Mouse (Mus musculus) erythroblast, embryonic 14.5 days (primary cell): ENCODE measurements around the gene Uhrf1bp1. TPM values are rescaled to one million over a fixed set of nuclear protein-coding genes. Genes with fewer than 3 reads are reported as not detected.

Source experiments
- H3K27me3 ChIP-seq: 2 replicates; pipeline ENCODE4 v1.6.1; 2012; ENCODE audit warnings: inconsistent platforms; ENCODE audit not compliant: control insufficient read depth
- H3K36me3 ChIP-seq: 2 replicates; pipeline ENCODE4 v1.6.1; 2012; ENCODE audit warnings: mild to moderate bottlenecking, inconsistent platforms; ENCODE audit not compliant: control insufficient read depth
- H3K4me1 ChIP-seq: 2 replicates; pipeline ENCODE4 v1.6.1; 2012; ENCODE audit warnings: inconsistent platforms; ENCODE audit not compliant: control insufficient read depth
- H3K4me3 ChIP-seq: replicated peaks from 2 replicates; pipeline ENCODE3; 2012; ENCODE audit warnings: moderate library complexity, mild to moderate bottlenecking, inconsistent platforms
- H3K9me3 ChIP-seq: 2 replicates; pipeline ENCODE4 v1.6.1; 2012; ENCODE audit warnings: low read length, inconsistent platforms, mixed read lengths; ENCODE audit not compliant: control insufficient read depth
- GATA1 ChIP-seq: IDR thresholded peaks from 2 replicates; pipeline ENCODE4 v1.6.1; 2012; ENCODE audit warnings: low read length, inconsistent platforms, mixed read lengths
- TAL1 ChIP-seq: IDR thresholded peaks from 3 replicates; pipeline ENCODE4 v1.6.1; 2012; ENCODE audit warnings: low read length, inconsistent platforms, mixed read lengths
- polyA plus RNA-seq: library from polyadenylated mRNA; stranded (reverse); fragments of >175 nt; gene quantifications from 2 replicates; pipeline ENCODE4 v1.2.3, GENCODE M21; 2012

Uhrf1bp1 gene
- polyA plus RNA-seq, 1 experiment = 0.19 TPM

DNA sequence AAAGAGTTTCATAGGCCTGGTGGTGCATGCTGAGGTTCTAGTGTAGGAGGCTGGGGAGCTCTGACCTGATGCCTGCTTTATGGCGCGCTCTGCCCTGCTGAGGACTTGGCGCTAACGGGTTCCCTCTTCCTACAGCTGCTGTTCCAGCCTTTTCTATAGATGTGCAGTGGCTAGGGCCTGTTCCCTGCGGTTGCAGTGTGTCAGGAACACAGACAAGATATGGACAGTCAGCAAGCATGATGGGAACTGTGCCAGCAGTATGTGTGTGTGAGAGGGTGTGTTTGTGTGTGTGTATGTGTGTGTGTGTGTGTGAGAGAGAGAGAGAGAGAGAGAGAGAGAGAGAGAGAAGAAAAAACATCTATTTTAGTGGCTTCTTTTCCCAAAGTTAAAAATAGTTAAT lies 82.8 kb downstream of the Uhrf1bp1 start:
- Histone ChIP-seq H3K27me3 (no peaks in the 10 kb centered on the region), H3K36me3 (no peaks in the 10 kb centered on the region), H3K9me3 (no peaks in the 10 kb centered on the region), H3K4me3 (no peak overlapping the region), H3K4me1 (peaks cover 6% of the 10 kb centered on the region)
- TF ChIP-seq GATA1 (no peak), TAL1 (no peak)

DNA sequence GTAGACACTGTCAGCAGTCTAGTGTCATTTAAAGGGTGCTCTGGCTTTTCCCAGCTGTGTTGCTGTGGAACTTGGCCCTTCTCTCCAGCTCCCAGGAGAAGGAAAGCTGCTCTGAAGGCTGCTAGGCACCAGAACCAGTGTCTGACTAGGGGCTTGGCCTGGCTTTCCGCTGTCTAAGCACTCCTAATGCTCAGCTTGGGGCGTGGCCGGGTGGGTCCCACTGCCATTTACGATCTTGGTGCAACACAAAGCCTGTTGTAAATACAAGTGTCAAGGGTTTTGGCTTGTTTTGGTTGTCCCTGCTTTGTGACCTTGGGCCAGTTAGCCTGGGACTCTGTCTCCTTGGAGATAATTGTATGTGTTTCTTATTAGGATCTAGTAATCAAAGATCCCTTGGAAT lies 84.1 kb downstream of the Uhrf1bp1 start:
- Histone ChIP-seq H3K27me3 (no peaks in the 10 kb centered on the region), H3K9me3 (no peaks in the 10 kb centered on the region), H3K4me3 (no peak overlapping the region), H3K4me1 (peaks cover 6% of the 10 kb centered on the region), H3K36me3 (no peaks in the 10 kb centered on the region)
- TF ChIP-seq TAL1 = no peak
- TF ChIP-seq GATA1 = no peak

DNA sequence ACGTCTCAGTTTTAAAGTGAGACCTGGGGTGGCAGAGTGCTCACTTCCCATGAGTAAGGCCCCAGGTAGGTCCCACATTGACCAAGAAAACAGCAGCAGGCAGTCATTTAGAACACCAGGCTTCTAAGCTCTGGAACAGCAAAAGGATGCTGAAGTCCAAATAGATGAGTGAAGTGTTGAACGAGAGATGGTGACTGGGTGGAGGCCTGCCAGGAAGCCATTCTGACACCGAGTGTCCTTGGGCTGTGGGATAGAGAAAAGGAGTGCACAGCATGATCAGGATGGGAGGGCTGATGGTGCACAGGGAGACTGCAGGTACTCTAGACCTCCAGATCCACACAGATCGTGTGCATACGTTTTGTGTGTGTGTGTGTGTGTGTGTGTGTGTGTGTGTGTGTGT lies 84.9 kb downstream of the Uhrf1bp1 start:
- peaks cover 6% of the 10 kb centered on the region for H3K4me1 ChIP-seq

DNA sequence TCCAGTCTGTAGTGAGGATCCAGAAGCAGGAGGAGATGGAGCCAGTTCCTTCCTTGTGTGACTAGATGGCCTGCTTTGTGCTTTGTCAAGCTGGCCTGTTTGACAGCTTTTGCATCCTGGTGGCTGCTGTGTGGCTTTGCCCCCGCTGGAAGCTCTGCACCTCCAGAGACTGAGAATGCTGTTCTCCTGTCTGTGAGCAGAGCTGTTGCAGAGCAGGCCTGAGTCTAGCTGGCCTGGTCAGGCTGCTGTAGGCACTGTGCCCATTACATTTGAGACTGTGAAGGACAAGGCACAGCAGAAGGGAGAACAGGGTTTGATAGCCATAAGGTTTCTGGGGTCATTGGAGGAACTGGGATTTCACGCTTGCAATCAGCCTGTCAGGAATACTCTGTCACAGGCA lies 85.5 kb downstream of the Uhrf1bp1 start:
- Histone ChIP-seq H3K4me3 (no peak overlapping the region), H3K4me1 (peaks cover 6% of the 10 kb centered on the region), H3K27me3 (no peaks in the 10 kb centered on the region), H3K36me3 (no peaks in the 10 kb centered on the region), H3K9me3 (no peaks in the 10 kb centered on the region)
- TF ChIP-seq TAL1 = no peak
- no peak for TF ChIP-seq GATA1

More for the DNA sequence above, 84.9 kb downstream of the Uhrf1bp1 start:
- no peak overlapping the region for H3K4me3 ChIP-seq
- no peaks in the 10 kb centered on the region for H3K27me3 ChIP-seq
- H3K9me3 ChIP-seq = no peaks in the 10 kb centered on the region
- H3K36me3 ChIP-seq = no peaks in the 10 kb centered on the region
- TF ChIP-seq TAL1 (no peak), GATA1 (no peak)

DNA sequence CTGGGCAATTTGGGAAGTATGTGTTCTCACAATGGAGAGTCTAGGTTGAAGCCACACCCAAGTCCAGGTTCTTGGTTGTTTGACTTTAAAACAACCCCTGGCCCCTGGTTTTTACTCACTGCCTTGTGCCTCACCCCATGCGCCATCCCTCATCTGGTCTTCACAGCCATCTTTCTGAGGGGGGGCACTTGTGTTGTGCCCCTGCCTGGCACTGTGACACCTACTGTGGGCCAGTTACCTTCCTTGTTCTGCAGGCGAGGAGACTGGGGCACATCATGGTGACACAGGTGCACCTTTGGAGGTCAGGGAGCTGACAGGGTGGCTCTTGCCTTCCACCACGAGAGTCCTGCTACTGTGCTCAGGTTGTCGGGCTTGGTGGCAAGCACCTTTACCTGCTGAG lies 85.9 kb downstream of the Uhrf1bp1 start:
- H3K4me1 ChIP-seq = peaks cover 6% of the 10 kb centered on the region
- H3K27me3 ChIP-seq = no peaks in the 10 kb centered on the region
- no peak for TF ChIP-seq TAL1
- no peak for TF ChIP-seq GATA1
- no peak overlapping the region for H3K4me3 ChIP-seq
- no peaks in the 10 kb centered on the region for H3K9me3 ChIP-seq
- H3K36me3 ChIP-seq = no peaks in the 10 kb centered on the region

DNA sequence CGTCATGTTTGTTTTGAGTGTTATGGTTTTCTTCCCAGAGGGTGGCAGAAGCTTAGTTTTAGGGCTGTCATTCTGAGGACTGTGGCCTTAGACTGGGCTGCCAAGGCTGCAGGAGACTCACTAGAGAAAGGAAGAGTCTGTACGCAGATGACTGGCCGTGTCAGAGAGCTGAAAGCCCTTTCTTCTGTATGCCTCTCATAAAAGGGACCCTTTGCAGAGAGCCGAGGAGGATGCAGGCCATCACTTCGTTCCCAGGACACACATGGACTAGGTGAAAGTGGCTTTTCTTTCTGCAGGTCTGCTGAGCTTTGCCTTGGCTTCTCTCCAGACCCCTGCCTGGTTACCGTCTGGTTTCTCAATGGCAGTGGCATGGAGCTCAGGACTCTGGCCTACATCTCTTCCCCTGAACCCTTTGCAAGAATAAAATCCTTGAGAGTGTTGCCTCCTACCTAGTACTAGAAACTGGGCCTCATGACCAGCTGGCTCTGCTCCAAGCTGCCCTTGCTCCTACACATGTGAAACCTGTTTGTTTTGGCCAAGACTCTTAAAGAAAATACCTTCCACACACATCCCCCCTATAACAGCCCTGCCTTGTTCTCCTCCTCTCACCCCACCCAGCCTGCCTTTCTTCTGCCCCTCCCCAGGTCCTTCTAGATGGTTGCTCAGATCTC lies 89.4 kb downstream of the Uhrf1bp1 start:
- Histone ChIP-seq H3K36me3 (no peaks in the 10 kb centered on the region), H3K9me3 (no peaks in the 10 kb centered on the region), H3K4me3 (no peak overlapping the region), H3K27me3 (no peaks in the 10 kb centered on the region), H3K4me1 (no peaks in the 10 kb centered on the region; the same call in 1 of the 2 replicates)
- TF ChIP-seq TAL1 = no peak
- TF ChIP-seq GATA1 = no peak

DNA sequence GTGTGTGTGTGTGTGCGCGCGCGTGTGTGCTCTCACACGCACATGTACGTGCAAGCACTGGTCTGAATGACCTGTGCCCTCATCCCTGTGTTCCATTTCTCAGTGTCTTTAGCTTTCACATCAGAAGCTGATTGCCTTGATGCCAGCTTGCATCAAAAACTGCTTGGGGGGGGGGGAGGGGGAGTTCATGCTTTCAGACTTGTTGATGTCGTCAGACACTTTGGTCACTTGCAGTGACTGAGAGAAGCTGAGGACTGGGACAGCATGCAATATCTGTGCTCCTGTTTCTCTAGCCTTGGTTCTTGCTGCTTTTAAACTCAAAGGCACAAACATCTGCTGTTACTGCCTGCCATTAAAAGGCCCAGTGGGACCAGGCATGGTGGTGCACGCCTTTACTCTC lies 90.1 kb downstream of the Uhrf1bp1 start:
- H3K4me3 ChIP-seq = no peak overlapping the region
- no peaks in the 10 kb centered on the region for H3K36me3 ChIP-seq
- H3K27me3 ChIP-seq = no peaks in the 10 kb centered on the region
- no peaks in the 10 kb centered on the region for H3K9me3 ChIP-seq
- H3K4me1 ChIP-seq = no peaks in the 10 kb centered on the region
- TF ChIP-seq GATA1 (no peak), TAL1 (no peak)

DNA sequence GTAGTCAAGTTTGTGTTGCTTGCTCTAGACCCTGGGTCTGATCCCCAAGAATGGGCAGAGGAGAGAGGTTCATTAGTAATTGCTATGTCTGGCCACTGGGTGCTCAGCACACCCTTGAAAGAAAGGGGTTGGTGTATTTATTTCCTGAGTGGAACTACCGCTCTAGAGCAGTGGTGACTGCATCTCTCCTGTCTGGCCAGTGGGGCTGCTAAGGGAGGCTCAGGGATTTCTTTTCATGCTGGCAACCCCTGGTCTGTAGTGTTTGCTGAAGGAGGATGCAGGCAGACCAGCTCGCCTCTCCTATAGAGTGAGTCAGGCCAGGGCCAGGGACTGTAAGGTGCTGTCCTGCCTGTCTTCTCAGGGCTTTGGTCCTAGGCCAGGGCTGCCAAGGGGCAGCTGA lies 90.9 kb downstream of the Uhrf1bp1 start:
- Histone ChIP-seq H3K9me3 (no peaks in the 10 kb centered on the region), H3K36me3 (peaks cover 2% of the 10 kb centered on the region), H3K4me1 (no peaks in the 10 kb centered on the region), H3K4me3 (no peak overlapping the region), H3K27me3 (no peaks in the 10 kb centered on the region)
- TF ChIP-seq TAL1 (no peak), GATA1 (no peak)

Other genes with a start within 250 kb of the Uhrf1bp1 start
- gene Nudt3, start 232.9 kb upstream of the Uhrf1bp1 start, polyA plus RNA-seq = 5.1 and 6.4 TPM in 2 replicates
- gene RPS10-NUDT3, start 221.2 kb upstream of the Uhrf1bp1 start, polyA plus RNA-seq = not detected in 2 replicates
- gene Rps10, start 219.8 kb upstream of the Uhrf1bp1 start, polyA plus RNA-seq = 265 and 292 TPM in 2 replicates
- 0.01 TPM in 1 of 2 replicates, not detected in the other for gene Pacsin1, start 200.9 kb upstream of the Uhrf1bp1 start, polyA plus RNA-seq
- gene Spdef, start 127.5 kb upstream of the Uhrf1bp1 start, polyA plus RNA-seq = 0.07 TPM in 1 of 2 replicates, not detected in the other
- gene D17Wsu92e, start 35.8 kb upstream of the Uhrf1bp1 start, polyA plus RNA-seq = 10.7 and 13.7 TPM in 2 replicates
- gene Snrpc, start 18.3 kb upstream of the Uhrf1bp1 start, polyA plus RNA-seq = 50.6 and 57.6 TPM in 2 replicates
- gene Anks1, start 52.9 kb downstream of the Uhrf1bp1 start, polyA plus RNA-seq = 0.30 and 0.39 TPM in 2 replicates
- gene Taf11, start 53.4 kb downstream of the Uhrf1bp1 start, polyA plus RNA-seq = 5.0 and 6.3 TPM in 2 replicates
- not detected in 2 replicates for gene Tcp11, start 224.2 kb downstream of the Uhrf1bp1 start, polyA plus RNA-seq